Mouse (Mus musculus) cortical plate, adult 2 months (tissue): Measurements from ENCODE around the gene 1700056E22Rik.

Source experiments
- CTCF ChIP-seq: fragments of 200-500 bp; IDR thresholded peaks from 2 replicates; pipeline ENCODE4 v1.5.1; 2011; ENCODE audit warnings: mild to moderate bottlenecking, control low read depth, low read length; ENCODE audit not compliant: insufficient read depth; ENCODE audit errors: extremely low read depth
- POLR2A ChIP-seq: fragments of 200-500 bp; IDR thresholded peaks from 2 replicates; pipeline ENCODE4 v1.6.1; 2011; ENCODE audit warnings: mild to moderate bottlenecking, low read length, control low read depth; ENCODE audit not compliant: insufficient read depth; ENCODE audit errors: extremely low read depth

GRCm38 (mm10) chr1:184011311-184011710 is 22.8 kb downstream of the 1700056E22Rik start:
- TF ChIP-seq CTCF, result no peak
- no peak for TF ChIP-seq POLR2A
